Mouse (Mus musculus) frontal cortex, postnatal 10 days (tissue): ENCODE measurements around the gene H2afj.
"Not testable (repeated sequence)": the region's sequence is repeated elsewhere in the genome, so short reads cannot be mapped to it uniquely, and the experiment has no call there.

ENCODE experiments used
- DNase-seq, 2 experiments: peaks; one replicate each; pipeline ENCODE4 v3.0.0; 2022; ENCODE audit warnings: low spot score in 2 of 2, mixed read lengths in 1 of 2

The H2afj gene

DNA sequence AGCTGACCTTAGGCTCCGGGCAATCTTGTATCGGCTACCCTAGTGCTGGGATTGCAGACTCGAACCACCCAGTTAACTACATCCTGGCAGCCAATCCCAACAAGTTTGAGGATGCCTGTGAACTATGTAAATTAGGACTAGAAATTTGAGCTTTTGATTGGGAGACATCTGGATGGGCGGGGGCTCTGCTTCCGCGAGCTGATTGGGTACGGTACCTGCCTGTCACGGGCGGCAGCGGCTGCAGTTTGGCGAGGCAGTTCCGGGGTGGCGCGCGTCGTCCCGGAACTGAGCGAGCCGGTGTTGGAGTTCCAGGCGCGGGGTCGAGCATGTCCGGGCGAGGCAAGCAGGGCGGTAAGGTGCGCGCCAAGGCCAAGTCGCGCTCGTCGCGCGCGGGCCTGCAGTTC, at the start of gene H2afj:
TSS of gene H2afj (plus strand) at position 231 of the 404 bp plus-strand sequence.
- DNase-seq, result peak; percentile 95 to 96

GRCm38 (mm10) chr6:136763912-136764311, 44.1 kb upstream of the H2afj start:
- DNase-seq, result no peak

GRCm38 (mm10) chr6:136769143-136769542, 38.9 kb upstream of the H2afj start:
- no peak for DNase-seq

- DNase-seq, result no peak
These were observed 38.2 kb upstream of the H2afj start for GRCm38 (mm10) chr6:136769859-136770258.

GRCm38 (mm10) chr6:136776392-136776791, 31.7 kb upstream of the H2afj start:
- no peak for DNase-seq

GRCm38 (mm10) chr6:136781377-136781986, 26.6 kb upstream of the H2afj start, which contains the start of gene Gucy2c:
TSS of gene Gucy2c (minus strand) at chr6:136781765.
- no peak for DNase-seq

DNA sequence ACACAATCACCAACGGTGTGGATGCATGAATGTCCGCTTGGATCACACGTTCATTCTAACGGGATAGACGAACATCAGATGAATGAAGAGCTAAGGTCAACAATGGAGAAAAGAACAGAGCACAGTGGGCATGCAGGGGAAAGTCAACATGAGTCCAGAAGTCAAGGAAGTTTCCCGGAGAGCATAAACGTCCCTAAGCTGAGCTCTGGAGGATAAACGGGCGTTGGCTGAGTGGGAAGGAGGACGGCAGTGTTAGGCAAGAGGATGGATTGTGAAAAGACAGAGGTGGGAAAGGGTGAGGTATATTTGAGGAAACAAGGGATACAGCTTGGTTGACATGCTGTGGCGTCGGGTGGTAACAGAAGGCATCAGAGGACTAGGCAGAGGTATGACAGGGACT, 25.9 kb upstream of the H2afj start:
- DNase-seq, result no peak

DNA sequence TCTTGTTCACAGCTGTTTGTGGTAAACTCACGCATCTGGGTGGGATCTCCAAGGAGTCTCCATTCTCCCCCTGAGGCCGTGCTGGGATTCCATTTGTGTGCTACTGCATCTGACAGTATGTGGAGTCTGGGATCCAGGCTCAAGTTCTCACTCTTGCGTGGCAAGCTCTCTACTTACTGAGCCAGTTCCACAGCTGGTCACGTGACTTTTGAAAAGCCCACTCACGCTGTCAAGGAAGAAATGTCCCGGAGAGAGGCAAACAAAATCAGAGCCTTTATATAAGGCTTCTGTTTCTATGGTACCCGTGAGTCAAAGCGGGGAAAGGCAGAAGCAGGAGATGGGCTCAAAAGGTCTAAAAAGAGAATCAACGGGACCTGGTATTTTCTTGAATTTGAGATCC, 25.3 kb upstream of the H2afj start:
- peak in 1 of 2 experiments; percentile 31 for DNase-seq

- DNase-seq, result no peak
These were observed 18.6 kb upstream of the H2afj start for GRCm38 (mm10) chr6:136789391-136789971.

DNA sequence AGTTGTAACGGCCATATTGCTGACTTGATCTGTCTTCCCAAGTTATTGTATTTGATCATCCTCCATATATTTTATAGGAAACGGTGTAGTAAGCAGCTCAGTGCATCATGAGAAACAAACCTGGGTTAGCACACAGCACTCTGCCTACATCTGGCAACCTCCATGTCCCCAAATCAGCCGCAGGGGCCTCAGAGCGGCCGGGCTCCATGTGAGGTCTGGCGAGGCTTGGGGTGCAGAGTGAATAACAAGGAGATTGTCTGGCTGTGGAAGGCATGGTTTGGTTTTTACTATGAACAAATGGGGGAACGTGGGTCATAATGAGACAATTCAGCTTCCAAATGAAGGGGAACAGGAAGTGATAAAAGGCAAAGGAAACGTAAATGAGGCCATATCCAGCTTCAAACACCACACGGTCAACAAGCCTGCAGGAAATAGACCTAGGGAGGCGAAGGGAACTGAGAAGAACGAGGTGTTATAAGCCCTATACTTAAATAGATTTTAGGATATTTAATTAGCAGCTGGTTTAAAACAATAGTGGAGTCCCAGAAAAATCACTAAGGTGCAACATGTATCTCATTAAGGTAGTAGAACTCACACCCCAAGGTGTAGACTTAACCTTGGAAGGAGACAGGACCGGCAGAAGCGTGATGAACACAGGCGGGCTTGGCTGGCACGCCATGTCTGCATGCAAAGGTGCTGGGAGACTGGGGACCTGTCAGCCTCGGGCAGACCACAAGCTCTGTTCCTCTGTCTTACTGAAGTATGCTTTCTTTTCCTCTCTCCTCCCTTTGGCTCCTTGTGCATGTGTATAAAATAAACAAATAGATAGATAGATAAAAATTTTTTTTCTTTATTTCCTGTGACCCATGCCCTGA, 14.9 kb upstream of the H2afj start:
- no peak for DNase-seq

GRCm38 (mm10) chr6:136793831-136794525, 14.1 kb upstream of the H2afj start:
- no peak for DNase-seq

DNA sequence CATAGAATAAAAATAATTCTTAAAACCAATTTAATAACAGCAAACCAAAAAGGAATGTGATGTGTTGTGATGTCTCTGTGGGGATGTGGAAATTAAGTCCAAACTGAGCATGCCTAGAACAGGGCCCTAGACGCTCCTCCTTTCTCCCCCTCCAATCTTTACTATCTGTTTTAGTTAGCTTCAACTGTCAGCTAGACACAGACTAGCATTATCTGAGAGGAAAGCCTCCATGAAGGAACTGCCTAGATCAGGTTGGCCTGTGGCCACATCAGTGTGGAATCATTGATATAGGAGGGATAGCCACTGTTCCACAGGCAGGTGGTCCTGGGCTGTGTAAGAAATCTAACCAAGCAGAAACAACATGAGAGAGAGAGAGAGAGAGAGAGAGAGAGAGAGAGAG, 12.9 kb upstream of the H2afj start:
- DNase-seq, result no peak

DNA sequence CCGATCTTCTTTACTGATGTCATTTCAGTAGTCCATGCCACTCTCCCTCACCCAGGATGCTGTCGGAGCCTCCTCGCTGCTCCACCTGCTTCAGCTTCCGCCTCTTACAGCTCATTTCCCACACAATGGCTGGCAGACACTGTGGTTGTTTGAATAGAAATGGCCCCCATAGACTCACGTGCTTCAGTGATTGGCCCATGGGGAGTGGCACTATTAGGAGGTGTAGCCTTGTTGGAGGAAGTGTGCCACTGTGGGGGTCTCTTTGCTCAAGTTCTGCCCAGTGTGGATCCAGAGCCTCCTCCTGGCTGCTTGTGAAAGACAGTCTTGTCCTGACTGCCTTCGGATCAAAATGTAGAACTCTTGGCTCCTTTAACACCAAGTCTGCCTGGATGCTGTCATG, 12.2 kb upstream of the H2afj start:
- no peak for DNase-seq

- not testable (repeated sequence) for DNase-seq
These were observed 10.0 kb upstream of the H2afj start for GRCm38 (mm10) chr6:136797874-136798693.

- no peak for DNase-seq
These were observed 7.3 kb upstream of the H2afj start for GRCm38 (mm10) chr6:136800710-136801109.

DNA sequence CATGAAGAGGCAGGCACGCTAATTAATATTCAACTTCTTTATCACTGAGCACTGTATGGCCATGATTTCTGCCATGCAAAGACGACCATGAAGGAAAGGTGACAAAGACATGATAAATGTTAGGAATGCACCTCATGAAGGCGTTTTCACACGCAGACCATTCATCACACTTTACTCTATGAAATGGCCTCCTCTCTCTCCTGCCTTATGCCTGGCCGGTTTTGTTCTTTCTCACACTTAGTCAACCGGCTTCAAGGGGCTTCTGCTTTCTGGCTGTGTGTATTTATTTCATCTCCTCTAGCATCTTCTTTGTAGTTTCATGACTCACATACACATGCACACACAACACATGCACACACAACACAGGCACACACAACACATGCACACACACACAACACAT, 6.8 kb upstream of the H2afj start:
- DNase-seq, result no peak

DNA sequence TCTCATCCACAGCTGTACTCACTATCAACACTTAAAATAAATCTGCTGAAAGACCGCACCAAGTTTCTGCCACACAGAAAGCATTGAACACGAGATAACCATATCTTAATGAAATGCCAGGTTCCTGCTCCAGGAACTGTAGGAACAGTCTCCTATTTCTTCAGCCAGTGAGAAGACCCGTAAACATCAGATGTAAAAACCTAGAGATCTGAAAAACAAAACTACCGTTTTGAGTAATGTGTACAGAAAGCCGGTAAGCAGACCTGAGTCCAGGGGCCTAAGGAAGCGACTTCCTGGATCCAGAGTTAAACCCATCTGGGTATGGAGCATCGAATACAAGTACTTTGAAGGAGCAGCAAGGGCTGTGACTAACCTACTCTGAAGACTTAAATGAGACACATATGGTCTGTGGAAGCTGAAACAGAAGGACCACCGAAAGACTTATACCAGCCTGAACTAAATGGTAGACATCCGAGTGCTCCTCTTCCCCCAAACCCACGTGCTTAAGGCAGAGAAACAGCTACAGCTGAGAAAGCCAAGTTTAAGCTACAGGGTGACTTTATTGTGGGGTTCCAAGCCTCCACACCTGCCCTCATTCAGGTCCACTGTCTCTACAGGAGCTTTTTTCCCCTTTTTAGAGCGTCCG, 4.8 kb upstream of the H2afj start:
- DNase-seq, result no peak

GRCm38 (mm10) chr6:136803739-136804633, 4.1 kb upstream of the H2afj start, which contains the start of gene Hist4h4:
TSS of gene Hist4h4 (minus strand) at chr6:136804415.
- peak; percentile 86 to 94 for DNase-seq

GRCm38 (mm10) chr6:136804705-136805408, 3.2 kb upstream of the H2afj start:
- DNase-seq, result no peak
